Mouse (Mus musculus) liver, embryonic 14.5 days (tissue): ENCODE results near the gene 2310022B05Rik. TPM values are rescaled to one million over a fixed set of nuclear protein-coding genes. Genes with fewer than 3 reads are reported as not detected.

Experiments
- ATAC-seq: fragments of 200-750 bp; cut with Nextera tagmentation; 2 replicates; pipeline ENCODE4 v1.8.0; 2017; ENCODE audit warnings: moderate number of reproducible peaks, mild to moderate bottlenecking, moderate library complexity; ENCODE audit not compliant: insufficient read depth
- DNase-seq, 3 experiments: peaks; one replicate each; pipeline ENCODE4 v3.0.0-alpha.2; 2012 to 2013; ENCODE audit warnings: low read depth in 3 of 3, low spot score in 3 of 3
- H3K27ac ChIP-seq: fragments of 300-500 bp; sonication (generic); 2 replicates; pipeline ENCODE4 v1.5.1; 2014; ENCODE audit warnings: moderate library complexity, mild to moderate bottlenecking, control low read depth, inconsistent platforms
- H3K27me3 ChIP-seq: fragments of 300-500 bp; sonication (generic); 2 replicates; pipeline ENCODE4 v1.6.1; 2014; ENCODE audit warnings: mild to moderate bottlenecking, low read length, moderate library complexity; ENCODE audit not compliant: control insufficient read depth, insufficient read depth
- H3K36me3 ChIP-seq: fragments of 300-500 bp; sonication (generic); replicated peaks from 2 replicates; pipeline ENCODE4 v1.6.1; 2014; ENCODE audit warnings: low read depth; ENCODE audit not compliant: control insufficient read depth, insufficient read depth
- H3K4me1 ChIP-seq, 2 experiments: fragments of 200-500 bp in 1 of 2; fragments of 300-500 bp in 1 of 2; sonication (generic) in 1 of 2; replicated peaks; 2 replicates each; pipeline ENCODE4 v1.6.1; 2012 to 2014; ENCODE audit warnings: antibody characterized with exemption in 1 of 2, inconsistent platforms in 1 of 2, low read length in 1 of 2; ENCODE audit not compliant: control insufficient read depth in 2 of 2, insufficient read depth in 2 of 2
- H3K4me2 ChIP-seq: fragments of 300-500 bp; sonication (generic); 2 replicates; pipeline ENCODE4 v1.6.1; 2014; ENCODE audit warnings: low read depth, mild to moderate bottlenecking, control low read depth, moderate library complexity
- H3K4me3 ChIP-seq, 2 experiments: fragments of 200-500 bp in 1 of 2; fragments of 300-500 bp in 1 of 2; sonication (generic) in 1 of 2; 2 replicates each; pipeline ENCODE4 v1.5.1; 2012 to 2014; ENCODE audit warnings: low read depth in 2 of 2, low read length in 2 of 2, mild to moderate bottlenecking in 2 of 2, control low read depth in 1 of 2, inconsistent platforms in 1 of 2, moderate library complexity in 1 of 2; ENCODE audit not compliant: insufficient read depth in 1 of 2
- H3K9ac ChIP-seq: fragments of 300-500 bp; sonication (generic); replicated peaks from 2 replicates; pipeline ENCODE4 v1.6.1; 2014; ENCODE audit warnings: mild to moderate bottlenecking, control low read depth, moderate library complexity
- H3K9me3 ChIP-seq: fragments of 300-500 bp; sonication (generic); 2 replicates; pipeline ENCODE4 v1.6.1; 2016; ENCODE audit warnings: low read length, mixed read lengths; ENCODE audit not compliant: control insufficient read depth
- CTCF ChIP-seq: IDR thresholded peaks from 2 replicates; pipeline ENCODE4 v1.5.1; 2016; ENCODE audit warnings: antibody characterized with exemption, low read depth, control low read depth
- EP300 ChIP-seq: IDR thresholded peaks from 2 replicates; pipeline ENCODE4 v1.6.1; 2016; ENCODE audit warnings: antibody characterized with exemption, low read depth
- WGBS: fragments of 180-500 bp; shearing (Covaris S2); extraction: QIAGEN DNeasy Blood & Tissue Kit; methylation state at CpG from one replicate; pipeline ENCODE4 v1.1.7; 2014; ENCODE audit not compliant: insufficient replicate concordance; 5-methylcytosine and 5-hydroxymethylcytosine counted together
- polyA plus RNA-seq, 2 experiments: library from polyadenylated mRNA; depleted of rRNA in 1 of 2; stranded (reverse) in 1 of 2; unstranded in 1 of 2; fragments of >200 nt; fragmentation: Nextera tagmentation in 1 of 2; extraction: Ambion mirVana in 1 of 2; gene quantifications; 2 replicates each; pipeline versions ENCODE4 v1.2.1 to v1.2.3; 2012 to 2014

2310022B05Rik gene
- polyA plus RNA-seq, 2 experiments, result 5.5 to 8.7 TPM

DNA sequence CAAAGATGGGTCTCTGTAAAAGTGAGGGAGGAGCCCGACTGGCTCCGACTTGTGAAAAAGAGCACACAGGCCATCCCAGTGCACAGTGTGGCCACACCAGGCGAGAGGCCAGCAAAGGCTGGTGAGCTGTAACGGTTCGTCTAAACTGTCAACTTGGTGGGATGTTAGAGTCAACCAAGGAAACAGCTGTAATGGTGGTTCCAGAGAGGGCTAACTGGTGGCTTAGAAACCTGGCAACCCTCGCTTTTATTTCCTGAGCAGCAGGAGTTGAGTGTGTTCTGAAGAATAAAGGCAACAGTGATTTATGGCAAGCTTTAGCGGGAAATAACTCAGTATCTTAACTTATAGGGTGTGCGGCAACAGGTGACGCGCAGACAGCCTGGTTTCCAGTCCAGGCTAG, 19.0 kb upstream of the 2310022B05Rik start:
- Histone ChIP-seq H3K27me3 (no peaks in the 10 kb centered on the region), H3K4me1 (no peaks in the 10 kb centered on the region), H3K9ac (no peak overlapping the region), H3K36me3 (peaks cover 5% of the 10 kb centered on the region; the same call in 1 of the 2 replicates), H3K9me3 (no peaks in the 10 kb centered on the region), H3K27ac (no peak overlapping the region), H3K4me2 (no peak overlapping the region), H3K4me3 (no peak overlapping the region)
- DNase-seq (no peak), ATAC-seq (no peak)
- TF ChIP-seq EP300 (no peak), CTCF (no peak)
- 84% methylated on average over 10 of the region's 10 CpGs for WGBS

DNA sequence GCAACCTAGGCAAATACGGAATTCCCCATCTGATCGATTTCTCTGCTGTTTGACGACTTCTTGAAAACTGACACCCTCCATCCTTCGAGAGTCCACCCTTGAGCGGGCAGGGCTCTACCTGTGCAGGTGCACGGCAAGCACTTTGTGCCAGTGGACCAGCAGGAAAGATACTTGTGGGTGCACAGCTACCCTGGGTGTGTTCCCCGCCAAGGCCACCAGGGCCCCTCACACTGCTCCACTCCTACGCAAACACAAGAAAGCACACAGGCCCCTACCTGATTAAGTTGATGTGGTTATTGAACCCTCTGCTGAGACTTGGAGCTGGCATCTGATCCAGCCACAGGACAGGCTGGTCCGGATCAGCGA, 18.6 kb upstream of the 2310022B05Rik start:
- Histone ChIP-seq H3K4me2 (no peak overlapping the region), H3K27ac (no peak overlapping the region), H3K36me3 (peaks cover 5% of the 10 kb centered on the region; the same call in 1 of the 2 replicates), H3K9ac (no peak overlapping the region), H3K4me1 (no peaks in the 10 kb centered on the region), H3K9me3 (no peaks in the 10 kb centered on the region), H3K4me3 (no peak overlapping the region), H3K27me3 (no peaks in the 10 kb centered on the region)
- ATAC-seq (no peak), DNase-seq (no peak)
- no peak for TF ChIP-seq CTCF
- WGBS, result 83% methylated on average over 10 of the region's 10 CpGs

DNA sequence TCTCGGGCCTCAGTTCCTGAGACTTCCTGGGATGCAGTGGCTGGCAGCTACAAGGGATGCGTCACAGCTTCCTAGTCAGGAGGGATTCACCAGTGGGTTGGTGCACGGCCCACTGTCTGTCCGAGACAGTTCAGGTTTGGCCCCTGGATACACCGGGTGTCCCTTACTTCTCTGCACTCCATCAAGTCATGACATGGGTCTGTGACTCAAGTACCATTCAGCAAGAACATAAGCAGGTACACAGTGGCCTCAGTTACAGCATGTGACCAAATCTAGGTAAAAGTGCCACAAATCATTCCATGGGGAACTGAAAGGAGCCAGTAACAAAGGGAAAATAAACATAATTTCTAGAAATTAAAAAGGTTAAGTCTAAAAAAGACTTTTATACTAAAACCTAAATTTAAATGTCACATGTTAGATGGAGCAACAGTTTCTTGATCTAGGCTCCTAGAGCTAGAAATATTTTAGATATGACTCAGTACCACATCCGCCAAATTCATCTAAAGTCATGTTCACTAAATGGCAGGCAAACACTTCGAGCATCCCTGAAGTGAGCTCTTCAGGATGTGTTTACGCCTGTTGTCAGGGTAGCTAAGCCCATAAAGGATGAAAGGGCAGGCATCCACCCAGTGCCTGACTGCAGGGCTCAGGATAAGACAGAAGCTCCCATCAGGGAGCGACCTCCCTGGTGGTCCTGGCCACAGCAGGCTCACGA, 18.1 kb upstream of the 2310022B05Rik start:
- DNase-seq, result no peak
- Histone ChIP-seq H3K36me3 (peaks cover 5% of the 10 kb centered on the region; the same call in 1 of the 2 replicates), H3K4me2 (no peak overlapping the region), H3K4me3 (no peak overlapping the region), H3K4me1 (no peaks in the 10 kb centered on the region), H3K9me3 (no peaks in the 10 kb centered on the region), H3K27me3 (no peaks in the 10 kb centered on the region), H3K9ac (no peak overlapping the region), H3K27ac (no peak overlapping the region)
- ATAC-seq, result no peak
- 86% methylated on average over 10 of the region's 10 CpGs for WGBS
- no peak for TF ChIP-seq EP300
- TF ChIP-seq CTCF, result no peak

DNA sequence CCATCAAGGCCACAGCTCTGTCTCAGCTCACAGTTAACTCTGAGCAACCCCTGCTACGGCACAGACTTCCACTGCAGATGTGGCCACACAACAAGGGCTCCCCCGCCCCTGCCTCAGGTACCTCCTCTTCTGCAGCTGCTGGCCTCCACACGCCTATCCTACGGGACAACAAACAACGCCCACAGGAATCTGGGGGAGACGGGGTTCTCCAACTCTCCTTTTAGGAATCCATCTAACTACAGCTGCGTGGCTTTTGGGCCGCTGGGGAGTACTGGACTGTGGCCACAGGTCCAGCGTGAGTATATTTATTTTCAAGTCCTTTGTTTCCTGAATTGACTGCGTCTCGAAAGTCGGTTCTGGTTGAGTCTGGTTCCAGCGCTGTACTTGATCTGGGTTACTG, 15.1 kb upstream of the 2310022B05Rik start:
- TF ChIP-seq CTCF, result no peak
- TF ChIP-seq EP300, result no peak
- no peaks in the 10 kb centered on the region for H3K27me3 ChIP-seq
- ATAC-seq, result no peak
- no peaks in the 10 kb centered on the region for H3K9me3 ChIP-seq
- no peak overlapping the region for H3K9ac ChIP-seq
- no peak overlapping the region for H3K4me3 ChIP-seq
- WGBS, result 80% methylated on average over 13 of the region's 13 CpGs
- no peak overlapping the region for H3K27ac ChIP-seq
- peaks cover 2% of the 10 kb centered on the region; the same call in 1 of the 2 replicates for H3K36me3 ChIP-seq
- no peak for DNase-seq
- no peaks in the 10 kb centered on the region for H3K4me1 ChIP-seq
- no peak overlapping the region for H3K4me2 ChIP-seq

DNA sequence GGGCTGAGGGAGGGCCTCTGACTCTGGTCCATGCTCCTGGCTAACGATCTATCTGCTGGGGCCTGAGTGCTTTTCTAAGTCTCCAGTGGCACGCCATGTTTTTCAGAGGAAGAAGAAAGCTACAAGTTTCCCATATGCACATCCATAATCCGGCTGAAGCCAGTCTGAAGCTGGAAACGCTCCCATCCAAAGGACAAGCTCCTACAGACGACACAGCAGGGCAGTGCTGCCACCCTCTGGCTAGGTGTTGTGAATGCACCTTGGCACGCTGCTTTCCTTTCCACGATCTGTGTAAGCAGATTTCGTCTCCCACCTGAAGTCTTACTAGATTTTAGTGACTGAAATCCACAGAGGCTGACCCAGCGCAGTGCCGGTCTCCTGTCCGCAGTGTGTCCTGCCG, 14.3 kb upstream of the 2310022B05Rik start:
- ATAC-seq, result no peak
- WGBS, result 66% methylated on average over 12 of the region's 12 CpGs

More for the DNA sequence above, 14.3 kb upstream of the 2310022B05Rik start:
- no peak overlapping the region for H3K9ac ChIP-seq
- H3K4me1 ChIP-seq, result no peaks in the 10 kb centered on the region
- DNase-seq, result no peak
- H3K27ac ChIP-seq, result no peak overlapping the region
- H3K4me2 ChIP-seq, result no peak overlapping the region
- H3K4me3 ChIP-seq, result no peak overlapping the region
- no peaks in the 10 kb centered on the region for H3K27me3 ChIP-seq
- H3K36me3 ChIP-seq, result no peaks in the 10 kb centered on the region; the same call in 1 of the 2 replicates
- peak; percentile 94 for TF ChIP-seq CTCF
- TF ChIP-seq EP300, result no peak
- no peaks in the 10 kb centered on the region for H3K9me3 ChIP-seq
